Mouse (Mus musculus): ENCODE data around the gene Slc25a4. TPM values are rescaled to one million over a fixed set of nuclear protein-coding genes. Genes with fewer than 3 reads are reported as not detected.

The Slc25a4 gene
- polyA plus RNA-seq (2015; fragmentation: Nextera tagmentation; extraction: Ambion mirVana) = 124 and 129 TPM in 2 replicates

DNA sequence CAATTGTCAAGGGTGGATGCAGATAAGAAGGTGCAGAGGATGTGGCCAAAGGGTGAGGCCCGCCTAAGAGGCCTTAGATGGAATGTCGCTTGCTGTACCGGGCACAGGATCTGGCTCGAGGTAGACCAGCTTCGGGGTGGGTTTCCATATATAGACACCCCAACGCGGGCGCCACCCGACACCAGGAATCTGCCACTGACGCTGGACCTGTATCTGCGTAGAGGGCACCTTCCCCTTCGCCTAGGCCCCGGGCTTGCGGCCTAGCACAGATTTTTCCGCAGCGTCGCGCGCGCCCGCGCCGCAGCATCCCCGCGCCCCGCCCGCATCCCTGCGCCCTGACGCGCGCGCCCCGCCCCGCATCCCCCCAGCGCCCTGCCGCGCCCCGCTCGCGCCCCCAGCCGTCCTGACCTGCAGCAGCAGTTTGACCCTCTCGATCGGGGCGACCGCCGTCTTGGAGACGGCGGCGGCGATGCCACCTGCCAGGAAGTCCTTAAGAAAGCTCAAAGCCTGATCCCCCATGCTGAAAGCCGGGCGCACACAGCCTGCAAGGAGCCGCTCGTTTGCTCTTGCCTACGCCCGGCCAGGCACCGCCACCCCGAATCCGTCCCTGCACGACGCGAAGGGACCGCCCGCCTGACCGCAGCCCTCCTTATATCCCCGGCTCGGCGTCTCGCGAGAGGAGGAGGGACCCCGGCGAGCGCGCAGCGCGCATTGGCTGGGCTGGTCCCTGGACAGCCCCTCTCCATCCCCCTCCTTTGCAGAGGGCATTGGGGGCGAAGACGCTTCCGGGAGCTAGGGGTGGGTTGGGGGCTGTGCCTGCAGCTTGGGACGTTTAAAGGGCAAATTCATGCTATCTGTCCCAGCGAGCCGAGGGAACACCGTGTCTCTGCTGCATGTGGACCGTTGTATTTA, at the start of gene Slc25a4:
Slc25a4 (minus strand) TSS at position 881 of the 912 bp plus-strand sequence.
- ATAC-seq (ENCODE audit: low read depth) (peak; percentile 93), DNase-seq (peak; percentile 76)
- H3K9me3 ChIP-seq (replicated peaks) = no peaks in the 10 kb centered on the region
- H3K27ac ChIP-seq = peak within 1 kb of the TSS; percentile 64
- peak within 1 kb of the TSS; percentile 73 for H3K9ac ChIP-seq
- H3K4me3 ChIP-seq (replicated peaks) = peak within 1 kb of the TSS; percentile 70
- WGBS (ENCODE audit: insufficient replicate concordance) = under 1% methylated on average over 78 of the region's 84 CpGs
- H3K4me1 ChIP-seq (replicated peaks) = peaks cover 35% of the 10 kb centered on the region
- peak within 1 kb of the TSS; percentile 78 for H3K4me2 ChIP-seq
- peaks cover 33% of the 10 kb centered on the region for H3K36me3 ChIP-seq
- H3K27me3 ChIP-seq = peaks cover 13% of the 10 kb centered on the region

DNA sequence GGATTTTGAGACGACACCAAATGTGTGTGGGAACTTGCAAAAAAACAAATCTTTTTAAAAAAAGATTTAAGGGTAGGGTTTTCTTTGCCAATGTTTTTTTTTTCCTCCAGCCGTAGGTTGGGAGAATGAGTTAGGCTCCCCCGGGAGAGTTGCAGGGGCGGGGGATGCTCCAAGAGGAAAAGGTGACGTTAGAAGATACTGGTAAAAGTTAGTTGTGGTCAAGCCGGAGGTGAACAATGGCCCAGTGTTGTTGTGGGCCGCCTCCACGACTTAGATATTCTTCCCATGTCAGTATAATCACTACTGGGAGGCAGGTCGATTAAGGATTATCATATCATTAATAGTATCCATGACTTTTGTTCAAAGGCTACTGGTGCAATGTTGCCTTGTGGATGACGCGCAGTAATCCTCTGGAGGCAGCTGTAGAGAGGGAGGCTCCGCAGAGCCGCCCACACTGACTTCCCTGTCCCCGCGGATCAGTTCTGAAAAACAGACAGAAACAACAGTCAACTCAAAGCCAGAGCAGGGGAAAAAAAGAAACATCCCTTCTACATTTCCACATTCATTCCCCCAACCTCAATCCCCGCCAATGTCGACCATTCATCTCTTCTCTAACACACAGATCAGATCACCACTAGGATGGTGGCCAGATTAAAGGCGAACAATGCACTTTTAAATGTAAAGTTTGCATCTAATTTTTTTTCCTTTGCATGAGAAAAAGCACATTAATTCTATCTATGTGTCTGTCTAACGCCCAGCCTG, 47.0 kb upstream of the Slc25a4 start:
- no peak overlapping the region for H3K4me3 ChIP-seq (replicated peaks)
- ATAC-seq (ENCODE audit: low read depth) = no peak
- no peak overlapping the region for H3K9ac ChIP-seq
- H3K4me2 ChIP-seq = no peak overlapping the region
- no peak overlapping the region for H3K27ac ChIP-seq
- H3K27me3 ChIP-seq = no peaks in the 10 kb centered on the region
- WGBS (ENCODE audit: insufficient replicate concordance) = 50% methylated on average over 19 of the region's 19 CpGs
- no peaks in the 10 kb centered on the region for H3K9me3 ChIP-seq (replicated peaks)
- DNase-seq = no peak
- H3K36me3 ChIP-seq = no peaks in the 10 kb centered on the region
- H3K4me1 ChIP-seq (replicated peaks) = no peaks in the 10 kb centered on the region

DNA sequence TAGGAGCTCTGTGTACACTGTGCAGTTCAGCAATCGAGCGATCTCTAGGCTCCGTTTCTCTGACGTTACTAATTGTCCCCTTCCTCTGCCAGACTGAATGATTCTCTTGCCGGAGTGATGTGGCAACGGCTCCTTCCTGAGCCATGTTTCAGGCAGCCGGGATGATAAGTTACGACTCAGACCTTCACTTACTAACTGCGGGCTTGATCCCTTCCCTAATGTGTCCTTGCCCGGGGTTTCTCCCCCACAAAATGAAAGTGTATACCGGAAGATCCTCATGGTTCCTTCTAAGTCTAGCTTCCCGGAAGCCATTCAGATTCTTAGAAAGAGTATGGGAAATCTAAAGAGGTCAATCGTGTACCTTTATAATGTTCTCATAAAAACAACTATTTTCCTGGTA, 41.4 kb upstream of the Slc25a4 start:
- Histone ChIP-seq H3K4me3 (replicated peaks) (no peak overlapping the region), H3K4me1 (replicated peaks) (no peaks in the 10 kb centered on the region), H3K9ac (no peak overlapping the region), H3K27ac (no peak overlapping the region), H3K4me2 (no peak overlapping the region), H3K36me3 (no peaks in the 10 kb centered on the region), H3K9me3 (replicated peaks) (no peaks in the 10 kb centered on the region), H3K27me3 (no peaks in the 10 kb centered on the region)
- DNase-seq = no peak
- WGBS (ENCODE audit: insufficient replicate concordance) = 63% methylated on average over 13 of the region's 13 CpGs
- ATAC-seq (ENCODE audit: low read depth) = no peak

DNA sequence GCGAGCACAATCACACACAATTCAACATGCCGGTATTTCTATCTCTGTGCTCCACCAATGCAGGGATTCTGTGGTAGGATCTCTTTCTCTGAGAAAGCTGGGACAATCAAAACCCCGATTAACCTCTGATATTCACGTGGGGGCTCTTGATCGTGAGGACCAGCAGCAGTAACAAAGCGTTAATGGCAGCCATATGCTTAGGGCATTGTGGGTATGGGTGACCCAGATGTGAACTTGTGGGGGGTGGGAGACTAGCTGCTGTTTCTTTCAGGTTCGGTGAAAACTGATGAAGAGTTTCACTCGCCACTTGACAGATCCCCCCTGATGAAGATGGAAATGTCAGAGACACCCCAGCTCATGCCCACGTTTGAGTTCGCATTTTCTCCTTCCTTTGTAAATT, 40.5 kb upstream of the Slc25a4 start:
- ATAC-seq (ENCODE audit: low read depth) = no peak
- no peak overlapping the region for H3K27ac ChIP-seq
- H3K36me3 ChIP-seq = no peaks in the 10 kb centered on the region
- 55% methylated on average over 10 of the region's 10 CpGs for WGBS (ENCODE audit: insufficient replicate concordance)
- no peak overlapping the region for H3K9ac ChIP-seq
- H3K9me3 ChIP-seq (replicated peaks) = no peaks in the 10 kb centered on the region
- no peak overlapping the region for H3K4me3 ChIP-seq (replicated peaks)
- no peaks in the 10 kb centered on the region for H3K27me3 ChIP-seq
- no peak for DNase-seq
- no peaks in the 10 kb centered on the region; the same call in 1 of the 2 replicates for H3K4me1 ChIP-seq (replicated peaks)
- no peak overlapping the region for H3K4me2 ChIP-seq

DNA sequence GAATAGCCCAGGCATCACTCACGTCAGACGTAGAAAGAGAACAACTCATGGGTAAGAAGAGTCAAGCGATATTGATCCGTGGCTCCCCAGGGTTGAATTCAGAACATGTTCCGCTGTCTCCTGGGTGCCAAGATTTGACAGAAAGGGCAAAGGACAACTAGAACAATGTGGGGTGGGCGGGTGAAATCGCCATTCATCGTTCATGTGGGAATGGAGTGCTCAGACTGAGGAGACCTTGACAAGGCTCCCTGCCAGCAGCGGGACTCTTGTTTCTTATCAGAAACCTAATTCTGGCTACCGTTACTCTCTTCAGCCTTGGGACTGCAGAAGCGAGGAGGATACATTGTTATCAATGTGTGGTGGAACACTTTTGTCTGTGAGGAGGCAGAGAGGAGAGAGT, 35.3 kb upstream of the Slc25a4 start:
- no peak for ATAC-seq (ENCODE audit: low read depth)
- H3K4me3 ChIP-seq (replicated peaks) = no peak overlapping the region
- H3K9me3 ChIP-seq (replicated peaks) = no peaks in the 10 kb centered on the region
- no peak overlapping the region for H3K27ac ChIP-seq
- no peaks in the 10 kb centered on the region; the same call in 1 of the 2 replicates for H3K4me1 ChIP-seq (replicated peaks)
- DNase-seq = no peak
- no peaks in the 10 kb centered on the region for H3K36me3 ChIP-seq
- no peak overlapping the region for H3K4me2 ChIP-seq
- 0 out of 2 replicates have a peak, but pooled peaks cover 2% of the 10 kb centered on the region for H3K27me3 ChIP-seq
- WGBS (ENCODE audit: insufficient replicate concordance) = 40% methylated on average over 11 of the region's 11 CpGs
- H3K9ac ChIP-seq = no peak overlapping the region

DNA sequence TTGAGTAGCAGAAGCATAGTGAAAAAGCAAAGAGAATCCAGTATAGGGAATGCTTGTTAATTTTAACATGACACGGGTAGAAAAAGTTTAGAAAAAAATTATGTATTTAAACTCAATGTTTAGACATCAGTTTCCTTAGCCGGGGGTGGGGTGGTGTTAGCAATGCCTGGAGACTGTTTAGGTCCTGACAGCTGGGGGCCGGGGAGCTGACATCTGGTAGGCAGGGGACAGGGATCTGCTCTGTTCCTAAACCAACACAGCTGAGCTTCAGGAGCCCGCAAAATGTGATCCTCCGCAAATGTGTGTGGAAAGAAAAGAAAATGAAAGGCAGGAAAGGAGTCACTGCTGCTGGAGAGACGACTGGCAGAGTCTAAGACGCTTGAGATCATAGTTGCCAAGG, 31.9 kb upstream of the Slc25a4 start:
- Histone ChIP-seq H3K4me2 (no peak overlapping the region), H3K9ac (no peak overlapping the region), H3K27ac (no peak overlapping the region), H3K9me3 (replicated peaks) (no peaks in the 10 kb centered on the region), H3K27me3 (peaks cover 7% of the 10 kb centered on the region; the same call in 1 of the 2 replicates), H3K36me3 (no peaks in the 10 kb centered on the region), H3K4me3 (replicated peaks) (no peak overlapping the region), H3K4me1 (replicated peaks) (no peaks in the 10 kb centered on the region; the same call in 1 of the 2 replicates)
- ATAC-seq (ENCODE audit: low read depth) (no peak), DNase-seq (no peak)
- 62% methylated on average over 7 of the region's 7 CpGs for WGBS (ENCODE audit: insufficient replicate concordance)

DNA sequence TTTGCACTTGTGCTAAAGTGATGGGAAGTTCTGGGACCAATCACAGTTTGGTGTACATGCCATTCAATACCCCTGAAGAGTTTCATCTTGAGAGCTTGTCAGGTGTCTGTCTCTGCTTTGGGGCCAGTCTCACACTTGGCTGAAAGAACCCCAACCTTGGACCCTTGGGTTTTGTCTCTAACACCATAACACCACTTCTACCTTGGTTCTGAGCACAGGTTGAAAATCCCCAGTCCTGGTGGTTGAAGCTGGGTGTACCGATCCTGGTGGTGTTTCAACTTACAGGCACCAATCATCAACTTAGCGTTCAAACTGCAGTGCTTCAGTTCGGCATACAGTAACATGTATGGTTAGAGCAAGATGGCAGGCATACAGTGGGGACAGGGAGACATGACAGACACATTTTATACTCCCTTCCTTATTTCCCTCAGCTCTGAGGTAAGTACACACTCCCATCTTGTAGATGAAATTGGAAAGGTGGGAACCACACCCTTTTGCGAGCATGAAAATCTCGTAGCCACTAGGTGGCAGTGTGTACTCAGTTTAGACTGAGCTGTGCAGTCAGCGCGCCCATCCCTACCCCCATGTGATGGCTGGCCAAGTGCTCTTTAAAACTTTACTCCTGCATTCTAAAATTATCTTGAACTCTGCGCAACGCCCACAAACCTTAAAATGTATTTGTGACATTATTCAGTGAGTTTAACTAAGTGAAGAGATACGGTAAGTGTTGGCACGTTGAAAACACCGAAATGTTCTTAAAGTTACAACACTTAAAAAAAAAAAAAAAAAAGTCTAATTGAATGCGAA, 30.7 kb upstream of the Slc25a4 start:
- Histone ChIP-seq H3K4me2 (no peak overlapping the region), H3K4me3 (replicated peaks) (no peak overlapping the region), H3K27me3 (peaks cover 7% of the 10 kb centered on the region; the same call in 1 of the 2 replicates), H3K4me1 (replicated peaks) (no peaks in the 10 kb centered on the region; the same call in 1 of the 2 replicates), H3K9ac (no peak overlapping the region), H3K27ac (no peak overlapping the region), H3K9me3 (replicated peaks) (no peaks in the 10 kb centered on the region), H3K36me3 (no peaks in the 10 kb centered on the region)
- no peak; the same call in 1 of the 2 replicates for ATAC-seq (ENCODE audit: low read depth)
- WGBS (ENCODE audit: insufficient replicate concordance) = 25% methylated on average over 13 of the region's 13 CpGs
- DNase-seq = peak; percentile 60

DNA sequence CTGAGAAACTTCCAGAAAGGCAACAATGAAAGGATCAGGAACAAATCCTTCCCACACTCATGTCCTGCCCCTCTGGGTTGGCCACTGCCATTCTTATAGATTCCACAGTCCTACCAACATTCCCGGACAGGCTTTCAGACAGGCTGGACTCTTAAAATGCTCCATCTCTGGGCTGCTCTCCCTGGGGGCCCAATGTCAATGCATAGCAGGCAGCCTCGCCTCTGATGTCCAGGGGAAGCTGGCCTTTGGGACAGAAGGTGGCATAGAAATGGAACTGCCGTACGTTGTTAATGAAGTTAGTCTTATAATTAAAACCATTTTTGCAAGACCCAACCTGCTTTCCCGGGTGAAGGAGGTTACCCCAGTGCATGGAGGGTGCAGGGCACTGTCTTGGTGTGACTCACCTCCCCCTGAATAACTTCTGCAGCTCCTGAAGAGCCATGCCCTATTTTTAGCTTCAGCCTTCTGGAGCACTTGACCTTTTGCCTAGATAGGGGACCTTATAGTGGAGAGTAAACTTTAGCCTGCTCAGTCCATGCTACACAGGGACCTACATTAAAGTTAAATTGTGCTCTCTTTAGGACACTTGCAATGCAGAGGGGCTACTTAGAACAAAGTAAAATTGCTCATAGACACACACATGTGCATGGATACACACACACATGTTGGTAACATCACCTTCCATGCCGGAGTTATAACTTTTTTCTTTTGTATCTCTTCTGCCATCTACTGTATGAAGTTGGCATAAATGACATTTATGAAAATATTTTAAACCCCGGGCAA, 25.5 kb upstream of the Slc25a4 start:
- Histone ChIP-seq H3K9me3 (replicated peaks) (no peaks in the 10 kb centered on the region), H3K4me1 (replicated peaks) (no peaks in the 10 kb centered on the region), H3K4me2 (no peak overlapping the region), H3K27ac (no peak overlapping the region), H3K36me3 (no peaks in the 10 kb centered on the region), H3K9ac (no peak overlapping the region), H3K4me3 (replicated peaks) (no peak overlapping the region), H3K27me3 (peaks cover 7% of the 10 kb centered on the region; the same call in 1 of the 2 replicates)
- ATAC-seq (ENCODE audit: low read depth) (no peak), DNase-seq (no peak)
- WGBS (ENCODE audit: insufficient replicate concordance) = 50% methylated on average over 7 of the region's 7 CpGs

DNA sequence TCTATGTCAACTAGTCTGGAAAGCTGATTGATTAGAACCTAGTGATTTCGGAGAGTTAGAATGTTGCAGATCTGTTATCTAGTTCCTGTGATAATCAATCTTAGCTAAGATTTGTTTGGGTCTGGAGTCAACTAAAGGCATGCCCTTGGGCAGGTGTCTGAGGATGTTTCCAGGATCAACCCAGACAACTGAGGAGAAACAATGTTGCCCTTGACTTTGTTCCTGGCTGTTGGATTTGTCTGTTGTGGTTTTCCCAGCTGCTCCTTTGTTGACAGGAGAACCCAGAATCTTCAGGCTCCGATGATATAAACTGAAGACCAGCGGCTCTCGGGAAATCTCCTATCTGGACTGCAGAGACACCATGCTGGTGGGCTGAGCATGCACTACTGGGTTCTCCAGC, 23.7 kb upstream of the Slc25a4 start:
- Histone ChIP-seq H3K9ac (no peak overlapping the region), H3K36me3 (no peaks in the 10 kb centered on the region)
- ATAC-seq (ENCODE audit: low read depth) = no peak

DNA sequence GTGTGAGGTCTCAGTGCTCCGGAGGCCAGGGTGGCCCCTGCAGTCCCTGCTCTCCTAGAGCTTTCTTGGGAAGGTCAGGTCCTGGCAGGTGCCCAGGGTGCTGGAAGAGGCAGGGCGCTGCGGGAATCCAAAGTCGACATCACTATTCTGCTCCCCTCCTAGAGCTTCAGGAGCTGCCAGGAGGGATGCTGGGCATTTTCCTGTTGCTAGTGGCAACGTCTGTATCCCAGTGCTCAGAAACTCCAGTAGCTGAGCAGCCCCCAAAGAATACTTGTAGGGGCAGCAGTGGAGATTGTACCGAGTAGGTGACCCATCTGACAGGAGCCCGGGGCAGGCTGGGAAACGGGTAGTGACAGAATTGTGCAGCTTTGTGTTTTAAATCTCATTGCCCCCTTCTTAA, 21.7 kb upstream of the Slc25a4 start:
- Histone ChIP-seq H3K9ac (no peak overlapping the region), H3K9me3 (replicated peaks) (no peaks in the 10 kb centered on the region), H3K4me3 (replicated peaks) (no peak overlapping the region), H3K36me3 (no peaks in the 10 kb centered on the region), H3K27me3 (no peaks in the 10 kb centered on the region), H3K4me2 (no peak overlapping the region), H3K4me1 (replicated peaks) (no peaks in the 10 kb centered on the region), H3K27ac (no peak overlapping the region)
- WGBS (ENCODE audit: insufficient replicate concordance) = 51% methylated on average over 8 of the region's 8 CpGs
- no peak for DNase-seq
- ATAC-seq (ENCODE audit: low read depth) = no peak

More for the DNA sequence above, 23.7 kb upstream of the Slc25a4 start:
- H3K4me3 ChIP-seq (replicated peaks) = no peak overlapping the region
- H3K27ac ChIP-seq = no peak overlapping the region
- no peaks in the 10 kb centered on the region for H3K27me3 ChIP-seq
- no peaks in the 10 kb centered on the region for H3K4me1 ChIP-seq (replicated peaks)
- WGBS (ENCODE audit: insufficient replicate concordance) = 61% methylated on average over 4 of the region's 4 CpGs
- DNase-seq = no peak
- no peaks in the 10 kb centered on the region for H3K9me3 ChIP-seq (replicated peaks)
- no peak overlapping the region for H3K4me2 ChIP-seq
